Mouse (Mus musculus): ENCODE results near the gene Sf1.

DNA sequence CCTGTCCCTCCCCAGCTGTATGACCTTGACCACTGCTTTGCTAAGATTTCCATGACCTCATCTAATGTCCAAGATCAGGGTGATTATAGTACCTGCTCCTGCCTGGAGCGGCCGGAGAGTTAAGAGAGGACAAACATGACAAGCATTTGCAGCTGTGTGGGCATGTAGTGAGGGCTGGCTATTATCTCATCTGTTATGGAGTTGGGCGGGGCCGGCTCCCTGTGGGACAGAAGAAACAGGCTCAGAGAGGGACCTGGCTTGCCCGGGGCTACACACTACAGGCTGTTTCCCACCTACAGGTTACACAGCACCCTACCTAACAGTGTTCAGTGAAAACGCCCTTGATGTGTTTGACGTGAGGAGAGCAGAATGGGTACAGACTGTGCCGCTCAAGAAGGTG lies 42.1 kb upstream of the Sf1 start:
- no peak for TF ChIP-seq CTCF (IDR thresholded peaks at IDR 0.05; ENCODE audit: insufficient read depth, low read length)
- no peak for TF ChIP-seq POLR2A (IDR thresholded peaks at IDR 0.05; ENCODE audit: borderline replicate concordance, extremely low read depth, low read depth, low read length)

All from lung, adult 2 months (tissue).